Mouse (Mus musculus) liver, embryonic 12.5 days (tissue): Measurements from ENCODE around the gene Mex3a. TPM values are rescaled to one million over a fixed set of nuclear protein-coding genes. Genes with fewer than 3 reads are reported as not detected.
"Not testable (repeated sequence)": the region's sequence is repeated elsewhere in the genome, so short reads cannot be mapped to it uniquely, and the experiment has no call there.

ENCODE experiments used
- ATAC-seq: fragments of 200-750 bp; cut with Nextera tagmentation; 2 replicates; pipeline ENCODE4 v1.8.0; 2017; ENCODE audit warnings: moderate number of reproducible peaks, mild to moderate bottlenecking, moderate library complexity
- H3K27ac ChIP-seq: fragments of 300-500 bp; sonication (generic); 2 replicates; pipeline ENCODE4 v1.5.1; 2016; ENCODE audit warnings: mild to moderate bottlenecking
- H3K27me3 ChIP-seq: fragments of 300-500 bp; sonication (generic); replicated peaks from 2 replicates; pipeline ENCODE4 v1.6.1; 2016; ENCODE audit warnings: mild to moderate bottlenecking, moderate library complexity
- H3K36me3 ChIP-seq: fragments of 300-500 bp; sonication (generic); 2 replicates; pipeline ENCODE4 v1.6.1; 2016; ENCODE audit warnings: mild to moderate bottlenecking, moderate library complexity
- H3K4me1 ChIP-seq: fragments of 300-500 bp; sonication (generic); 2 replicates; pipeline ENCODE4 v1.6.1; 2016
- H3K4me2 ChIP-seq: fragments of 300-500 bp; sonication (generic); 2 replicates; pipeline ENCODE4 v1.6.1; 2016; ENCODE audit warnings: mild to moderate bottlenecking, moderate library complexity
- H3K4me3 ChIP-seq: fragments of 300-500 bp; sonication (generic); 2 replicates; pipeline ENCODE4 v1.5.1; 2016; ENCODE audit warnings: mild to moderate bottlenecking, moderate library complexity
- H3K9ac ChIP-seq: fragments of 300-500 bp; sonication (generic); 2 replicates; pipeline ENCODE4 v1.6.1; 2016; ENCODE audit warnings: mild to moderate bottlenecking, moderate library complexity
- H3K9me3 ChIP-seq: fragments of 300-500 bp; sonication (generic); replicated peaks from 2 replicates; pipeline ENCODE4 v1.6.1; 2016; ENCODE audit warnings: mild to moderate bottlenecking, moderate library complexity
- WGBS: fragments of 180-500 bp; shearing (Covaris S2); methylation state at CpG from one replicate; pipeline ENCODE4 v1.1.7; 2016; ENCODE audit not compliant: insufficient replicate concordance; 5-methylcytosine and 5-hydroxymethylcytosine counted together
- polyA plus RNA-seq: library from polyadenylated mRNA; unstranded; fragments of >200 nt; fragmentation: Nextera tagmentation; extraction: Ambion mirVana; gene quantifications from 2 replicates; pipeline ENCODE4 v1.2.1, GENCODE M21; 2016

The Mex3a gene
- polyA plus RNA-seq, 1 experiment from 2014 or later = 2.8 TPM

- WGBS = 82% methylated on average over 4 of the region's 4 CpGs
- no peak for ATAC-seq
- Histone ChIP-seq H3K36me3 (peaks cover 89% of the 10 kb centered on the region), H3K4me2 (no peak overlapping the region), H3K4me3 (no peak overlapping the region), H3K9ac (no peak overlapping the region), H3K9me3 (no peaks in the 10 kb centered on the region), H3K27ac (no peak overlapping the region), H3K27me3 (no peaks in the 10 kb centered on the region), H3K4me1 (peaks cover 9% of the 10 kb centered on the region)
Measured at GRCm38 (mm10) chr3:88566536-88567061, 34.4 kb downstream of the Mex3a start.

GRCm38 (mm10) chr3:88567892-88568291 is 35.7 kb downstream of the Mex3a start:
- peak overlapping the region; percentile 65; the same call in 1 of the 2 replicates for H3K27ac ChIP-seq
- no peak overlapping the region for H3K4me2 ChIP-seq
- peaks cover 9% of the 10 kb centered on the region for H3K4me1 ChIP-seq
- no peaks in the 10 kb centered on the region for H3K27me3 ChIP-seq
- 76% methylated on average over 6 of the region's 6 CpGs for WGBS
- no peak overlapping the region for H3K4me3 ChIP-seq
- H3K9me3 ChIP-seq = no peaks in the 10 kb centered on the region
- peaks cover 76% of the 10 kb centered on the region for H3K36me3 ChIP-seq
- no peak for ATAC-seq
- no peak overlapping the region for H3K9ac ChIP-seq

- Histone ChIP-seq H3K4me3 (no peak overlapping the region), H3K4me1 (peaks cover 9% of the 10 kb centered on the region), H3K9me3 (no peaks in the 10 kb centered on the region), H3K9ac (no peak overlapping the region), H3K4me2 (no peak overlapping the region), H3K36me3 (peaks cover 69% of the 10 kb centered on the region), H3K27ac (peak overlapping the region; percentile 65), H3K27me3 (no peaks in the 10 kb centered on the region)
- 75% methylated on average over 2 of the region's 2 CpGs for WGBS
- 0 out of 2 replicates have a peak, but pooled peaks have one; percentile 35 for ATAC-seq
Measured at GRCm38 (mm10) chr3:88568615-88569014, 36.4 kb downstream of the Mex3a start.

- no peaks in the 10 kb centered on the region for H3K27me3 ChIP-seq
- H3K4me2 ChIP-seq = no peak overlapping the region
- peaks cover 64% of the 10 kb centered on the region for H3K36me3 ChIP-seq
- H3K4me1 ChIP-seq = peaks cover 9% of the 10 kb centered on the region
- no peak overlapping the region for H3K4me3 ChIP-seq
- peak; percentile 55 for ATAC-seq
- 75% methylated on average over 2 of the region's 2 CpGs for WGBS
- no peak overlapping the region for H3K9ac ChIP-seq
- H3K9me3 ChIP-seq = no peaks in the 10 kb centered on the region
- peak overlapping the region; percentile 65 for H3K27ac ChIP-seq
Measured at GRCm38 (mm10) chr3:88569093-88569492, 36.9 kb downstream of the Mex3a start.

DNA sequence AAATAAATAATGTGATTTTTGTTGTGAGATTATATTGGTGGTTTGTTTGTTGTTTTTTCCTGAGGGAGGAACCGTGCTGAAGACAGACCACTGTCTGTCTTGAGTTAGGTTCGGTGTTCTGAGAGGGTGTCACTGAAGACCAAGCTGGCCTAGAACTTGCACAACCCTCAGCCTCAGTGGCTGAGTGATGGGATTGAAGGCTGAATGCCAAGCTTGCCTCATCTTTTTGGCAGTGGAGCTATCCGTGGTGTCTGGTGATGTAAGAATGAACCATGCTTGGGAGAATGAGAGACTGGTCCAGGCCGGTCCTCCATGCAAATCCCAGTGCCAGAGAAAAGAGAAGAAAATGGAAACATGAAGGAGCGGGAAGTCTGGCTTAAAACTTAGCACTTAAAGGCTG is 37.5 kb downstream of the Mex3a start:
- H3K9me3 ChIP-seq = no peaks in the 10 kb centered on the region
- no peak overlapping the region for H3K9ac ChIP-seq
- peaks cover 9% of the 10 kb centered on the region for H3K4me1 ChIP-seq
- no peak overlapping the region for H3K4me3 ChIP-seq
- peak; percentile 26; the same call in 1 of the 2 replicates for ATAC-seq
- H3K36me3 ChIP-seq = peaks cover 58% of the 10 kb centered on the region
- WGBS = 74% methylated on average over 5 of the region's 5 CpGs
- no peak overlapping the region for H3K4me2 ChIP-seq
- peak overlapping the region; percentile 65 for H3K27ac ChIP-seq
- no peaks in the 10 kb centered on the region for H3K27me3 ChIP-seq

GRCm38 (mm10) chr3:88570341-88570740 is 38.1 kb downstream of the Mex3a start:
- peaks cover under 1% of the 10 kb centered on the region; the same call in 1 of the 2 replicates for H3K27me3 ChIP-seq
- peaks cover 9% of the 10 kb centered on the region for H3K4me1 ChIP-seq
- no peak overlapping the region for H3K9ac ChIP-seq
- WGBS = 82% methylated on average over 10 of the region's 10 CpGs
- no peak overlapping the region for H3K4me2 ChIP-seq
- no peaks in the 10 kb centered on the region for H3K9me3 ChIP-seq
- H3K27ac ChIP-seq = no peak overlapping the region
- peaks cover 52% of the 10 kb centered on the region for H3K36me3 ChIP-seq
- no peak overlapping the region for H3K4me3 ChIP-seq
- ATAC-seq = no peak

DNA sequence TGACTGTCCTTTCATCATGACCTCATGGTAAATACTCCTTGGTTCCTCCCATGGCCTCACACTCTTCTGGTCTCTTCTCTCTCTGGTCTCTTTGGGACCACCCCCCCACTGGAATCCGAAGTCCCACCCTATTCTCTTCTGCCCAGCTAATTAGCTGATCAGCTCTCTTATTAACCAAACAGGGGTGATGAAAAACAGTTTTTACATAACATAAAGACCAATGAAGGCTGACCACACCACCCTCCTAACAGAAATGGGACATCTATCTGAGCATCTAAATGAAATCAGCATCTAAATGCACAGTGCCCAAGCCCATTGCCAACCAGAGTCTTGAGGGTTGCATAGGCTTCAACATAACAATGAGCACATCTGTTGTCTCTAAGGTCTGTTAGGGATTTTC is 39.7 kb downstream of the Mex3a start:
- no peak overlapping the region for H3K4me3 ChIP-seq
- H3K27ac ChIP-seq = no peak overlapping the region
- peaks cover 6% of the 10 kb centered on the region for H3K27me3 ChIP-seq
- 50% methylated on average over 1 of the region's 1 CpGs for WGBS
- ATAC-seq = no peak
- no peak overlapping the region for H3K4me2 ChIP-seq
- H3K9me3 ChIP-seq = no peaks in the 10 kb centered on the region
- peaks cover 36% of the 10 kb centered on the region for H3K36me3 ChIP-seq
- peaks cover 9% of the 10 kb centered on the region for H3K4me1 ChIP-seq
- no peak overlapping the region for H3K9ac ChIP-seq

- 48% methylated on average over 2 of the region's 2 CpGs for WGBS
Measured at GRCm38 (mm10) chr3:88572835-88573234, 40.6 kb downstream of the Mex3a start.

GRCm38 (mm10) chr3:88573810-88574209 is 41.6 kb downstream of the Mex3a start:
- H3K36me3 ChIP-seq = peaks cover 17% of the 10 kb centered on the region
- H3K9ac ChIP-seq = no peak overlapping the region
- ATAC-seq = no peak
- H3K27ac ChIP-seq = no peak overlapping the region
- peaks cover 6% of the 10 kb centered on the region for H3K27me3 ChIP-seq
- no peaks in the 10 kb centered on the region for H3K9me3 ChIP-seq
- H3K4me1 ChIP-seq = peaks cover 5% of the 10 kb centered on the region
- H3K4me3 ChIP-seq = no peak overlapping the region
- 69% methylated on average over 2 of the region's 2 CpGs for WGBS
- H3K4me2 ChIP-seq = no peak overlapping the region

More at GRCm38 (mm10) chr3:88572835-88573234, 40.6 kb downstream of the Mex3a start:
- Histone ChIP-seq H3K27ac (no peak overlapping the region), H3K4me1 (peaks cover 9% of the 10 kb centered on the region), H3K9ac (no peak overlapping the region), H3K4me3 (no peak overlapping the region), H3K36me3 (peaks cover 27% of the 10 kb centered on the region), H3K9me3 (no peaks in the 10 kb centered on the region), H3K27me3 (peaks cover 6% of the 10 kb centered on the region), H3K4me2 (no peak overlapping the region)
- no peak for ATAC-seq

DNA sequence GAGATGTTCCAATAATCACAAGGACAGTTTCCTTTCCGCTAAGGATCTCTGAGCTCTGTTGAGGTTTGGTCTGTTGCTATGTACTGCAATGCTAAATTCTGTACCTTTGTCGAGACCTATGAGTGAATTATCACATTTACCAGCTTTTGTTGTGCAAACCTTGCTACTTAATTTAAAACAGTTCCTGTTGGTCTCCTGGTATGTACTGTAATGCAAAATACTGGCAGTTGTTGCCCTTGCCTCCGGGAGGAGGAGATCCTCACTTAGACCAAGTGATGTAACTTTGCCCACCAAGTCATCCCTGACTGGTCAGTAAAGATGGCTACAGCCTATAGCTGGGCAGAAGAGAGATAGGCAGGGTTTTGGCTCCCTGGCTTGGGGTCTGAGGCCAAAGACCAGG is 43.3 kb downstream of the Mex3a start, which contains the start of gene Ssr2:
Gene Ssr2, plus strand, starts transcription at position 337 of the 400 bp plus-strand sequence.
- Histone ChIP-seq H3K36me3 (no peaks in the 10 kb centered on the region; the same call in 1 of the 2 replicates), H3K9me3 (no peaks in the 10 kb centered on the region), H3K9ac (no peak within 1 kb of the TSS), H3K4me3 (no peak within 1 kb of the TSS), H3K27ac (no peak within 1 kb of the TSS), H3K4me1 (peaks cover 15% of the 10 kb centered on the region), H3K4me2 (no peak within 1 kb of the TSS), H3K27me3 (peaks cover 6% of the 10 kb centered on the region)
- no peak for ATAC-seq
- WGBS = 82% methylated on average over 3 of the region's 3 CpGs

- not testable (repeated sequence) for H3K9ac ChIP-seq, H3K27ac ChIP-seq, H3K4me3 ChIP-seq, ATAC-seq, H3K9me3 ChIP-seq, H3K4me2 ChIP-seq, H3K27me3 ChIP-seq
- Histone ChIP-seq H3K4me1 (peaks cover 22% of the 10 kb centered on the region), H3K36me3 (peaks cover 22% of the 10 kb centered on the region)
- 71% methylated on average over 5 of the region's 5 CpGs for WGBS
Measured at GRCm38 (mm10) chr3:88577846-88578245, 45.7 kb downstream of the Mex3a start.

DNA sequence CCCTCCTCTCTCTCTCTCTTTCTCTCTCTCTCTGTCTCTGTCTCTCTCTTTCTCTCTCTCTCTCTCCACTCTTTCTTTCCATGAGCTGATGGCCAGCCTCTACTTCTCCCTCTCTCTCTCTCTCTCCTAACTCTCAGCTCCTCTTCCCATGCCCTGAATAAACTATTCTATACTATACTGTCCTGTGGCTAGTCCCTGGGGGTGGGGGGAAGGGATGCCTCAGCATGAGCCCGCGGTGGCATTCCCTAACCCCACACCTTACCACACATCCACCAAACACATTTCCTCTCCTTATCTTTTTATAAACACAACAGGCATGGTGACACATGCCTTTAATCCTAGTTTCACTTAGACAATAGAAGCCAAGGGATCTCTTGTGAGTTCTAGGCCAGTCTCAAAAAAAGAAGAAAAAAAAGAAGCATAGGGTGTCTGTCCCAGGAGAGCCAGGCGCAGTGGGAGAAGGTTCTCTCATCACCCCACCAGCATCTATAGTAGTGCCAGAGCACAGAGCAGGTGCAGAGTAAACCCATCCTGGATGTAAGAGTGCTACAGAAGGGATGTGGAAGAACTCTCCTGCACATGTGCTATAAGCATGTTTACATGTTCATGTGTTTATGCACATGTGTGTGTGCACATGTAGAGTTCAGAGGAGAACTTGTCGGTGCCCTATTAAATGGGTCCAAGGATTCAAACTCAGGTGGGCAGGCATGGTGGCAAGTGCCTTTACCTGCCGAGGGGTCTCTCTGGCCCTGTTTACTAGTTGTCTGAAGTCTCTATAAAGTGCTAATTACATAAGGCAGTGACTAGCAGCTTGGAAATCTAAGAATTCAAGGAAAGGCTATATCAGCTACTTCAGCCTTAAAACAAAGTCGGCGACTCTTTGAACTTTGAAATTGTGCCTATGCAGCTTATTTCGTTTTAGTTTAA is 46.6 kb downstream of the Mex3a start:
- Histone ChIP-seq H3K4me1 (peaks cover 22% of the 10 kb centered on the region), H3K9ac (peak overlapping the region; percentile 92; the same call in 1 of the 2 replicates), H3K27ac (no peak overlapping the region; the same call in 1 of the 2 replicates), H3K9me3 (no peaks in the 10 kb centered on the region), H3K4me3 (peak overlapping the region; percentile 88), H3K4me2 (peak overlapping the region; percentile 81), H3K36me3 (peaks cover 31% of the 10 kb centered on the region), H3K27me3 (peaks cover 6% of the 10 kb centered on the region)
- no peak for ATAC-seq
- 37% methylated on average over 8 of the region's 8 CpGs for WGBS
